Mouse (Mus musculus): Measurements from ENCODE around the gene Dlg4.
"Not testable (repeated sequence)": the region's sequence is repeated elsewhere in the genome, so short reads cannot be mapped to it uniquely, and the experiment has no call there.

The Dlg4 gene

DNA sequence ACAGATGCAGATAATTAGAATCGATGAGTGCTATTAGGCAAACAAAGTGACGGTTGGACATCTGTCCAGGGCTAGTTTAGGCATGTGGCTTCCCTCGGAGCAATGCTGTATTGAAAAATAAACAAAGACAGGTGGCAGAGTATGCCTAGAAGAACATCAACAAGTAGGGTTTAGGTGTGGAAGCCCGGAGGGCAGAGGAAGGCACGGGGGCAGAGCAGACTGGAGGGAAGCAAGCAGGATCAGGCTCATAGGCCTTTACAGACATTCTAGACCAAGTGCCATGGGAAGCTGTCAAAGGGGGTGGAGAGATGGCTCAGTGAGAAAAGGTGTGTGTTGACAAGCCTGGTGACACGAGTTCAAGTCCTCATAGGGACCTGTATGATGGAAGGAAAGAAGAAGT, 32.6 kb downstream of the Dlg4 start:
- no peak for DNase-seq (ENCODE audit: low spot score in 2 of 2)

DNA sequence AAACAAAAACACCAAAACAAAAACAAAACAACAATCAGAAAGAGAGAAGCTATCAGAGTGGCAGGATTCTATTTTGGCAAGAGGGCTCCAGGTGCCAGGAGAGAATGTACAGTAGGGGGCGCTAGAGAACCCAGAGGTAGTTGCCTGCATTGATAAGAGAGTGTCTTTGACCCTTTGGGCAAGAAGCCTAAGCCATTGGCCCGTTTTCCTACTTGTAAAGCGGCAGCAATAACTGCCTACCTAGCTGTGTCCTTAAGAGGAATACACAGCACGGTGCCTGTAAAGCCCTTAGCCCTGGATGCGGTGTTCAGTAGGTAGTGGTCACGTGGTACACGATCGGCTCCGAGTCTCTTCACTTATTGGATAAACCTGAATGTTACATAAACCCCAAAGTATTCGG, 33.1 kb downstream of the Dlg4 start:
- peak in 1 of 2 experiments; percentile 34 for DNase-seq (ENCODE audit: low spot score in 2 of 2)

DNA sequence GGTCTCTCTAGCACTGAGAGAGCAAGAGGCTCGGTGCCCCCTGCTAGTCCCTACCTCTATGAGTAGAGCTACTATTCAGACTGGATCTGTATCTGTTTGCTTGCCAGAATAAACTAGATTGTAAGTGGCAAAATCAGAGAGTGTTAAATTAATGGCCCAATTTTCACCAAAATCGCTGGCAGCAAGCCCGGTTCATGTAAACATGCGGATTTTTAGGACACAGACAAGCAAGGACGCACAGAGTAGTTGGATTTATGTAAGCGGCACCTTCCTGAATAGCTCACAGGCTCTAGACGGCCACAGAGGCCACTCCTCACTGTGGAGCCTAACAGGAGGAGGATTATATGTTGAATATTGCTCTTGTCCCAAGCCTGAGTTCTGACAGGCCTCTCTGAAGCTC, 36.4 kb downstream of the Dlg4 start:
- no peak for DNase-seq (ENCODE audit: low spot score in 2 of 2)

DNA sequence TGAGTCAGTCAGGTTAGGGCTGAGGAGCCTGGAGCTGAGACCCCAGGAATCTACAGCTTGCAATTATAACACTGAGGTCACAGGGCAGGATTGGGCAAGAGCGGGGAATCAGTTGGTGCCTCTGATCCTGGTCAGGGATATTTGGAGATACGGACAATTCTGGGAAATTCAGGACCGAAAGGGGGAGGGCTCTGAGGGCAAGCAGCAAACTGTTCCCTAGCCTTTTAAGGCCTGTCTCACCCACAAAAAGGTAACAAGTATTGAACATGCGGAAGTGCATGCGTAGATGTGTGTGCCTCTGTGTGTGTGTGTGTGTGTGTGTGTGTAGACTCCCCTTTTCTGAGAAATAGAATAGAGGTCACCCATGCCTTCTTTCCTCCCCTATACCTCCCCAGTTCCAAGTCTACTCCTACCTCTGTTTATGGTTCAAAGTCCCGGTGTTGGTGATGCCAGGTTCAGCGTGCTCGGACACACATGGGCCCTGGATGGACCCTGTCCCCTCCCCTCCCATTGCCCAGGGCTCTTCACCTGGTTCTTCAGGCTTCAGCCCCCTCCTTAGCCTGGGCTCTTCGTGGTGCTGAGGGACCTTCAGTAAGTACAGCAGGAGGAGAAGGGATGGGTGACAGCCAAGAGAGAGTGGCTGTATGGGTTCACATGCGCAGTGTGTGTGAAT, 37.3 kb downstream of the Dlg4 start, which contains the start of gene Asgr1:
Asgr1 (plus strand) TSS at position 188 of the 673 bp plus-strand sequence.
- no peak for DNase-seq (ENCODE audit: low spot score in 2 of 2)

DNA sequence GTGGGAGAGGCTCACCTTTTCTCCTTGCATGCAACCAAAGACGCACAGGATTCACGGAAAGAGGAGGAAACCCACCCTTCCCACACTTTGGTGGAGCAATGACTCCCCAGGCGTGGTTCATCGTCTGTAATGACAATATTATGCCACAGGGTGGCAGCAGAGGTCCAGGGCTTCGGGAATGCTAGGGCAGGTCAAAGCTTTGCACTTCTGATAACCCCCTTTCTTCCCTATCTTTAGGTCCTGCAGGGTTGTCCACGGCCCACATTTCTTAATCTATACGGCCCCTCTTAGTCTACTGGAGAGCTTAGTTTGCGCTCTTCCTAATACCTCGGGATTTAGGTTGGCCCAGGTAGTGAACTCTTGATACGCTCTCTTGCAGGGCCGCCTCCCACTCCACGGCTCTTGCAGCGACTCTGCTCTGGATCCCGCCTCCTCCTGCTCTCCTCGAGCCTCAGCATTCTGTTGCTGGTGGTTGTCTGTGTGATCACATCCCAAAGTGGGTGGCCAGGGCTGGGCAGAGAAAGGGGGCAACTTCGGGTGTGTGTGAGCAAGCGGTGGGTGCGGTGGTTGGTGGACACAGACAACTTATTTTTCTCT, 39.0 kb downstream of the Dlg4 start:
- peak; percentile 64 to 68 for DNase-seq (ENCODE audit: low spot score in 2 of 2)

DNA sequence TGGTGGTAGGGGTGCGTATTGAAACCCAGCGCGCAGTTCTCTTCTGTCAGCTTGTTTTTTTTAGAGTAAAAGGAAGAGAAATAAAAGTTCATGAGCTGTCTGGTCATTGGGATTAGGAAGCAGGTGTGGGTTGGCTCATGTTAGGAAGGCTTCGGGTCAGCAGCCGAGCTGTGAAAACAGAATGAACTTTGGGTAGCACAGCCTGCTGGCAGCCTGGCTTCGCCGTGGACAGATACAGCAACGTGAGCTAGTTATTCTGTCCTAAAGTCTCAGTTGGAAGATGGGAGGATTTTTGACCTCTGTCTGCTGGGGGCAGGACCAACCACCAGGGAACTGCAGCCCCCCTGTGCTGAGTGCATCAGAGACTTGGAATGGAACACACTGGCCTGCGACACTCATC, 41.1 kb downstream of the Dlg4 start:
- DNase-seq (ENCODE audit: low spot score in 2 of 2) = no peak

DNA sequence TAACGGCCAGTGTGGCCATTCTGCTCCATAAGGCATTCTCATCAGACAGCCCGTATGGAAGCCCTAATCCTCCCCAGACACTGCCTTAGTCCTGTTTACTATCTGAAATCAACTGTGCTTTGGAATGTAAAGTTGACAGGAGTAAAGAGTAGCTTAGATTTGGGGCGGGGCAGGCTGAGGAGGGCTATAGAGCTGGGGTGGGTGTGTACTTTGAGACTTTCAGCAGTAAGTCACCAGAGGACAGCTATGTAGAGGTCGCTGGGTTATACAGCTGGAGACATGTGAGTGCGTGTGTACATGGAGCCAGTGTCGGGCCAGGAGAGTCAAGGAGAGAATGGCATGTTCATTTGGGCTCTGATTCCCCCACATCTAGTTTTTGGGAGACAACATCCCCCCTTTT, 43.2 kb downstream of the Dlg4 start:
- no peak for DNase-seq (ENCODE audit: low spot score in 2 of 2)

DNA sequence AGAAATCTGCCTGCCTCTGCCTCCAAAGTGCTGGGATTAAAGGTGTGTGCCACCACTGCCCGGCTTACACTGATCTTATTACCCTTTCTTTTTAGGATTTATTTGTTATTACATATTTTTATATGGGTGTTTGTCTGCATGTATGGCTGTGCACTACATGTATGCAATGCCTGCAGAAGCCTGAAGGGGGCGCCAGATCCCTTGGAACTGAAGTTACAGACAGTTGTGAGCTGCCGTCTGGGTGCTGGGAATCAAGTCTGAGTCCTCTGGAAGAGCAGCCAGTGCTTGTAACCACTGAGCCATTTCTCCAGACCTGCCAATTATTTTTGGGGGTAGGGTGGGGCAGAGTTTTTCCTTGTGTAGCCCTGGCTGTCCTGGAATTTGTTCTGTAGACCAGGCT, 46.3 kb downstream of the Dlg4 start:
- DNase-seq (ENCODE audit: low spot score in 2 of 2) = no peak

DNA sequence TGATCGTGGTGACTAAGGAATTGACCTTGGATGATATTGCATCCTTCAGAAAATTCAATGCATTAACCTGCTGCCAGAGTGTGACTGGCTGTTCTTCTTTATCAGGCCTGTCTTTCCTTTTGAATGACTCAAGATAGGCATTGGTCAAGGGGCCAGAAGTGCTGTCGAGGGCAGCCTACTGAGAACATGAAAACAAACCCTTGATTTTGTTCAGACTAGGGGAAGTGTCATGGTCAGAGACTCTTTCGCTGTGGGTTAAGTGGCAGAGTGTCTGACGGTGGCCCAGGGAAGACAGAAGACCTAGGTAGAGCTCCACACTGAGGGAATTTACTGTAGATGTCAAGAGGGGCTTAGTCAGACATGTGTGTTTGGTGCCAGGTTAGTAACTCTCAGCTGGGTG, 50.0 kb downstream of the Dlg4 start:
- DNase-seq (ENCODE audit: low spot score in 2 of 2) = no peak

DNA sequence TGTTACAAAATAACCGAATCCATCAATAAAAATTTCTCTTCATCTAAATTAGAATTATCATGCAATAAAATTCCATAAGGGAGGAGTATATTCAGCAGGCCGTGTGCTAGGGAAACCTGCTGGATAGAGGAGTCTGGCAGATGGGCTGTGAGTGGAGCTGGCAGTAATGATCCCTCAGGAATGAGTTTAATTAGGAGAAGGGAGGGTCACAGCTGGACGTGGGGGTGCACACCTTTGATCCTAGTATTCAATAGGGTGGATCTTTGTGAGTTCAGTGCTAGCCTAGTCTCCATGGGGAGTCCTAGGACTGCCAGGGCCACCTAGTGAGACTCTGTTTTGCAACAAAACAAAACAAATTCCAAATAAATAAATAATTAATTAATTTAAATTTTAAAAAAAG, 51.5 kb downstream of the Dlg4 start:
- DNase-seq (ENCODE audit: low spot score in 2 of 2) = no peak

DNA sequence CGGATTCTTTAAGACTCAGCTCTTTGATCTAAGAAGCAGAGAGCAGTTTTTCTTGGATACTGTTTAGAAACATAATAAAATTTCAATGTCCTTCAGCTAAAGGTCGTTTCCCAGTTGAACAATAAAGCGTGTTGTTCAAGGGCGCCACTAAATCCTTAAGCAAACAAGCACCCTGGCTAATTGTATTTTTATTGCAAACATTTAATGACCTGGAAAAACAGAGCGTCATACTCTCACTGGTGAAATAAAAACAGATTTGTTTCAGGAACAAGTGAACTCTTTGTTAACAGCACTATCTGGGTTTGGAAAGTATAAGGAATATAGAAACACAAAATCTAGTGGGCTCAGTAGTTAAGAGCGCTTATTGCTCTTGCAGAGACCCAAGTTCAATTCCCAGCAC, 53.3 kb downstream of the Dlg4 start:
- DNase-seq (ENCODE audit: low spot score in 2 of 2) = no peak

DNA sequence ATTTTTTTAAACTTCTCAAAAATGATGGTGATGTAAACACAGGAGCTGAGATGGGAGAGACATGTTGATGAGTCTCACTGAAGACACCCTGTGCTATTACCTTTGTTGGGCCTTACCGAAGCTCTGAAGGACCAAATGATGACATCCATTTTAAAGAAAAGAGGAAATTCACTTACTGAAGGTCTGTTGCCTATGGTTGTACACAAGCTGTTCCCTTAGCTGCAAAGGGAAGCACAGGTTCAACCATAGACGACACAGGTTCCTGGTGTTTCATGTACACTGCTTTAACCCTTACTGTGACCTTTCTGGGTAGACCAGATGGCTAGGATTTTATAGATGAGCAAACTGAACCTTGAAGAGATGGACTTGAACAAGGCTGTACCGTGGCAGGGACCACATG, 53.9 kb downstream of the Dlg4 start:
- not testable (repeated sequence) for DNase-seq (ENCODE audit: low spot score in 2 of 2)

DNA sequence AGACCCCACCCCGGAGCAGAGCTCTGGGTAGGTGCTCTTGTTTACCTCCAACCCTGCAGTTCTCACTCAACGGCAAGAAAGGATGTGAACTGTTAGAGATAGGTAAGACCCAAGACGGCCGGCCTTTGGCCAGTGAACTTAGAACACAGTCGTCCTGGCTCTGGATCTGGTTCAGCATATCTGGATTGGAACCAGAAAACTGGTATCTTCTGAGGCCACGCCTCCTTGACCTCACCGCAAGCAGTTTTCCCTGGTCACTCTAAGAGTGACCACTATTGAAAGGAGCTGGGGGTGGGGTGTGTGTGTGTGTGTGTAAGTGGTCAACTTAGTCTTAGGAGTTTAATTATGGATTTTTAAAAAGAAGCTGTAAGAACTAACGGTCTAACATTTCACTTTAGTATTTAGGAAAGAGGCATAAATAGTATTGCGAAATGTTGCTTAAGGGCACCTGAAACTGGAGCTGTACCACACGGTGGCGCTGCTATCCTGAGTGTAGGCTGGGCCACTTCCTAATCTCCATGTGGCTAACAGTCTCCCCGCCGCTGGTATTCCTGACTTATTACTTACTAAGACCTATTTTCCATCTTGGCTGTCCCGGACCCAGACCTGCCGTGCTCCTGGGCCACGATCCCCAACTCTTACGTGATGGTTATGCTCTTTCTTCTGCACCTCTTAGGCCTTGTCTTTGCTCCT, 57.8 kb downstream of the Dlg4 start:
- DNase-seq (ENCODE audit: low spot score in 2 of 2) = peak; percentile 17 to 46

DNA sequence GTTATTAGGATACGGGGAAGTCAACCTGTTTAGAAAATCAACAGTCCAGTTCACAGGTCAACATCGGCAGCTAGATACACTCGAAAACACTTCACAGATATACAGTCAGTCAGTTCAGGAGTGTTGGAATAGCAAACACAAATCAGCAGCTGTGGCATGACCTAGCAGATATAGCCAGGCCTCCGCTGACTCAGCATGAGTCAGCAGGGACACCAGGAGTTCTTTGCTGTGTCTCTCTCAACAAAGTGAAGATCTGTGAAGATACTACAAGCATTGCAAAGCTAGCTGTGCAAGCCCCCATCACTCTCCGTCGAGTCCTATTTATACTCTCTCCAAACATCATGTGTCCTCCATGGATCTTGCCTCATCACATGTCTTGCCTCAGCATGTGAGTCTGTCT, 58.8 kb downstream of the Dlg4 start:
- DNase-seq (ENCODE audit: low spot score in 2 of 2) = no peak

DNA sequence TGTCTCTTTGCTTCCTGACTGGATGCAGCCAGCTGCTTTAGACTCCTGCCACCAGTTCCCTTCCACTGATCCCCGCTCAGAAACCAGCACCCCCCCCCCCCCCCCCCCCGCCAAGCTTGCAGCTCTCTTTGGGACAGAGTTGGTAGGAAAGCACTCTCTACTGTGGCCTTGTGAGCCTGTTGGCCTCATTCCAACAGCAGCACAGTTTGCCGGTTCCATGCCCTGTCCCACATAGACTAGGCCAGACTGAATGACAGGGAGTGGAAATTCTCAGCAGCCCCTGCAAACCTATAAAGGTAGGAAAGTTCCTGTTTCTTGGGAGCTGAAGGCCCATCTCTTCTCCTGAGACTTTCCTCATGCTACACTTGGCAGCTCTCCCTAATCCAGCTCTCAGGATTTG, 60.7 kb downstream of the Dlg4 start:
- DNase-seq (ENCODE audit: low spot score in 2 of 2) = no peak

DNA sequence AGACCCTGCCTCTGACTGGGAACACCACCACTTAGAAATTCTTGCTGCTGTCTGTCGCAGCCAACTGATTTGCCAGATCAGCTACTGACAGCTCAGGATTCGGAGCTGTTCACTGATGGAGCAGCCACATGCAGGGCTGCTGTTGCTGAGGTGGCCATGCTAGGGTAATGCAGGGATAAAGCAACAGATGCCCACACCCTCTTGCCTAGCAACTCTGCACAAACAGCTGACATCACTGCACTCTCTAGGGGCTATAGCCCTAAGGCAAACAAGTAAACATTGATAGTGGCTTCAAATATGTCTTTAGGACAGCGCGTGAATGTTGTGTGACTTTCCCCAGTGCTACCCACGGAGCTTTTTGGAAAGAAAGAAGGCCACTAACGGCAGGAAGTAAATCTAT, 62.4 kb downstream of the Dlg4 start:
- DNase-seq (ENCODE audit: low spot score in 2 of 2) = no peak

DNA sequence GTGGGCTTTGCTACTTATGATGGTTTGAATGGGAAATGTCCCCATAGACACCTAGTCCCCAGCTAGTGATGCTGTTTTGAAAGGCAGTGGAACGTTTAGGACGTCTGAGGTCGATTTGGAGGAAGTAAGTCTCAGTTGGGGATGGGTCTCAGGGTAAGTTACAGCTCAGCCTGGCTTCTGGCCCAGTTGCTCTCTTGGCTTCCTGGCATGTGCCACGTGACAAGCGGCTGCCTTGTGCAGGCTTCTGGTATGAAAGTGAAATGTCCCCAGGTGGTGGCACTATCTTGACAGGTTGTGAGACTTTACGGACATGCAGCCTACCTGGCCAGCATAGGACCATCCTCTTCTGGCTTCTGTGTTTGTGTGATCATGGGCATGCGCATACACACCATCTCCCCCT, 63.2 kb downstream of the Dlg4 start:
- peak; percentile 38 to 48 for DNase-seq (ENCODE audit: low spot score in 2 of 2)

DNA sequence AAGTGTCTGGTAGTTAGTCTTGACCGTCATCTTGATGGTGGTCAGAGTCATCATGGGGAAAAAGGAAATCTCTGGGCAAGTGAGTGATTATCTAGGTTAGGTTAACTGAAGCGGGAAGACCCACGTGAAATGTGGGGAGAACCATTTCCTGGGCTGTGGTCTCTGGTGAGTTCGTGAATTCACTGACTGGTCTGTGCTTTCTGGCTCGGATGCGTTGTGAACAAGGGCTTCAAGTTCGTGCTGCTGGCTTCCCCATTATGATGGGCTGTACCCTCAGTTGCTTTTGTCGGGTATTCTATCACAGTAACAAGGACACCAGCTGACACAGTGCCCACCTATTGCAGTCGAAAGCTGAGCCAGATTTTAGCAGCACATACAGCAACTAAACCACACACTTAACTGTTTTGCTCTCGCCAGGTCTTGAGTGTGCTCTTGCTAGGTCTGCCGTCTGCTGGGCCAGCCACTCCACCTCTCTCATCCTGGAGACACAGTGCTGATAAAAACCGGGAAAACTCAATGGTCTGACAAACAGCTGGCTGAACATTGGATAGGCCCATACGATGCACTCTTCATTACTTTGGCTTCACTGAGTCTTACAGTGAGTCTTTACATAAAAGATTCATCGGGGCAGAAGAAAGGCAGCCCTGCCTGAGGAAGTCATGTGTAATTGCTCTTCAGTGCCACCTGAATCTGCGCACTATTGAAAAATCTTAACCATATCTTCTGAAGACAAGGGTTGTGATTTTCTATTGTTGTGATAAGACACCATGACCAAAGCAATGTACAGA, 64.3 kb downstream of the Dlg4 start:
- DNase-seq (ENCODE audit: low spot score in 2 of 2) = peak; percentile 5 to 16

DNA sequence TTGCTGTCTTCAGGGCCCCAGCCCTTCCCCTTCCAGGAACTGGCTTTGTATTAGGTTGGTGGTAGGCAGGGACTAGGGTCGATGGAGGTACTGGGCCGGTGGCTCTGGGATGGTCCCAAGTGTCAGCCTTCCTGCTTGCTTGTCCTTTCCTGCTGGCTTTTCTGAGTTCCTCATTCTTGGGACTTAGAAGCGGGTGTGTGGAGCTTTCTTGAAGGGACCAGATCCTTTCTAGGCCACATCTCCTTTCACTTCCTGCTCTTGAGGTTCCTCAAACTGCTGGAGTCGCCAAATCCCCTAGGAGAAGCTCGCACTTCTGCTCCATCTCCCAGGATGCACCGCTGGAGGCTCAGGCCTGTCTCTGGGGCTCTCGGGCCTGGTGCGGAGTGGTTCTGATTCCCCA, 67.8 kb downstream of the Dlg4 start:
- no peak for DNase-seq (ENCODE audit: low spot score in 2 of 2)

DNA sequence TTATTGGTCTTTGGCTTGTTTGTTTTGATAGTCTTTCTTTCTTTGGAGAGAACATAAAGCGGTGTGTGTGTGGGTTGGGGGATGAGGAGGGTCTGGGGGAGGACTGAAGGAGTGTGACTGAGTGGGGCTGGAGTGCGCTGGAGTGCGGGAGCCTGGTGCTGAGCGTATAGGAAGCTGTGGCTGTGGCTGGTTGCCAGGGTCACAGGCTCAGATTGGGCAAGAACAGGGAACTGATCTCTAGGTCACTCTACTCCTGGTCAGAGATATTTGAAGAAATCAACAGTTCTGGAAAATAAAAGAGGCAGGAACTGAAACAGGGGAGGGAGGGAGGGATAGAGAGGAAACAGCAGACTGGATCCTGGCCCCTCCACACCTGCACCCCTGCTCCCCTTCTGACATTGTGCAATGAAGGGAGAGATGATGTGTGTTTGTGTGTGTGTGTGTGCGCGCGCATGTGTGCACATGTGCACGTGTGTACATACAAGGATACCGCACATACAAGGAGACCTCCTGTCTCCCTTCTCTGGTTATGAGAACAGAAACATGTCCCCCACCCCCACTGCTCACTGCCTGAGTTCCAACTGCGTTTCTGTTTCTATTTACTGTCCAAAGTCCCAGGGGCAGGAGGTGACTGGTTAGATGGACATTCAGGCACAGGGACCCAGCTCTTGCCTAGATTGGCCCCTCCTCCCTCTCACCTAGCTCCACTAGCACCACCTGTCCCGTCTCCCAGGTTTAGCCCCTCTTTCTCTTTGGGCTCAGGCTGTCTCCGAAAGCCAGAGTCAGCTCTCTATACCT, 75.4 kb downstream of the Dlg4 start, which contains the start of gene Asgr2:
Asgr2 (plus strand) TSS at position 659 of the 798 bp plus-strand sequence.
- DNase-seq (ENCODE audit: low spot score in 2 of 2) = no peak

Measured in natural killer cell, adult 2 months (primary cell).